Mouse (Mus musculus): Measurements from ENCODE around the gene Ifih1.

DNA sequence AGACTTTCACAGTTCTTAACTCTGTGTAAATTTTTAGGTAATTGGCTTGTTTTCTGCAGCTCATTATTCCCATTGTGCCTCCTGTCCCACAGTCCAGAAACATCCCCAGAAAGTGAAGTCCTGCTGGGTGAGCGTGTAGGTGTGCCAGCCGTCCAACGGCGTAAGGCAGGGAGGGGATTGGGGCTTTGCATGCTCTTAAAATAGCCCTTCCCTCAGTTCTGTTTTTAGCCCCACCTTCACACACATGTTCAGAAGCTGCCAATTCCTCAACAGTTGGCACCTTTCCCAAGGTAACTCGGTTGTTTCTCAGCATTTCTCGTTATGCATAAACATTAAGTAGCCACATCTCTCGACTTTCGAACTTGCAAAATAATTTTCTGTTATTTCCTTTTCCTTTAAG is 35.6 kb upstream of the Ifih1 start:
- TF ChIP-seq CTCF (conservative IDR thresholded peaks at IDR 0.05; ENCODE audit: low read length) (no peak), NANOG (IDR thresholded peaks at IDR 0.05; ENCODE audit: borderline replicate concordance, low read length) (no peak)
